Mouse (Mus musculus): ENCODE data around the gene Gm17428.
A peak's percentile ranks its signal among the peaks of the same experiment; 100 is the strongest.
"Not testable (repeated sequence)": the region's sequence is repeated elsewhere in the genome, so short reads cannot be mapped to it uniquely, and the experiment has no call there.

Gene Gm17428

DNA sequence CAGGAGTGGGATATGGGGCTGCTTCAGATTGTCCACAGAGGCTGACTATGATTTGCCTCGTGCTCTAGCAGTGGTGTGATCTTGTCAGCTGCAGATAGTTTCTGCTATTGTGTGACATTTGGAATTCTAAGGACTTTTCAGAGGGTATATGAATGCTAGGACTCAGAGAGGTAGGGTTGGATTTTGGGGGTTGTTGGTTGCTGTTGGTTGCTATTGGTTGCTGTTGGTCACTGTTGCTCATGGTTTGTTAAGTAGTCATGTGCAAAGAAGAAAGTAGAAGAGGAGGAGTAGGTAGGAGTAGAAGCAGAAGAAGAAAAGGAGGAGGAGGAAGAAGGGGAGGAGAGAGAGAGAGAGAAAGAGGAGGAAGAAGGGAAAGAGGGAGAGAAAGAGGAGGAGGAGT, at the start of gene Gm17428:
Gene Gm17428, plus strand, starts transcription at position 301 of the 400 bp plus-strand sequence.
- no peak for DNase-seq (ENCODE audit: low spot score in 2 of 2)

DNA sequence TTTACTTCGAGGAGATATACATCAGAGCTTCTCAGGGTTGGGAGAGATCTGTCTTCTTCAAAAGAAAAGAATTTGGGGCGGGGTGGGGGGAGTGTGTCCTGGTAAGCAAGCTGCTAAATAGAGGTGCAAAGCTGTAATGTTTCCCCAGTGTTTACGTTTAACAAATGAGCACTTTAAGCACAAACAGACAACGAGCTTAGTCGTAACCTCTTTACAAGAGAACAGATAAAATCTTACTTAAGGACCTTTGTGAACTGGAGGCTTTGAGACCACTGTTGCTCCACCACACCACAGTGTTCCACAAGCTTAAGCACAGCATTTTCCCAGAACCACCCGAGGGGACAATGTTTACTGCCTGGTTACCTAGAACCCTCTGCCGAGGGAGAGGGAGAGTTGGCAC, 49.4 kb upstream of the Gm17428 start:
- DNase-seq (ENCODE audit: low spot score in 2 of 2), result no peak

- no peak for DNase-seq (ENCODE audit: low spot score in 2 of 2)
Measured at GRCm38 (mm10) chr14:54929801-54930200, 46.9 kb upstream of the Gm17428 start.

GRCm38 (mm10) chr14:54930431-54930830, 46.3 kb upstream of the Gm17428 start:
- DNase-seq (ENCODE audit: low spot score in 2 of 2), result no peak

DNA sequence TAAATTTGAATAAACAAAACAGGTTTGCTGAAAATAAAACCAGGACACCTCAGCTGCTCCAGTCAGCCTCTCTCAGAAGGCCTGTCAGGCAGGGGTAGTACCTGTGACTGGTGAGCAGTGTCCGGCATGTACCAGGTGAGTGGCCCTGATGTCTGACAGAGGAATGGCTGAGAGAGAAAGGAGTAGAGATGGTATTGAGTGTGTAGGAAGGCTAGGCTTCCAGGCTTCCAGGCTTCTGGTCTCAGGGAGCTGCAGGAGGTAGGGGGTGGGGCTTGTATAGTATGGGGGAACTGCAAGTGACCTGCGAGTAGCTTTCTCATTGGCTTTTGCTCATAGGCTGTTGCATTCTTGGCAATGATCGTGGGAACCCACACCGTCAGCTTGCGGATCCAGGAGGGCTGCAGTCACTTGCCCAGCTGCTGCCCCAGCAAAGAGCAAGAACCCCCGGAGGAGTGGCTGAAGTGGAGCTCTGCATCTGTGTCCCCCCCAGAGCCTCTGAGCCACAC, 44.0 kb upstream of the Gm17428 start, which contains the start of gene Il25:
Gene Il25, plus strand, starts transcription at position 51 of the 506 bp plus-strand sequence.
- no peak for DNase-seq (ENCODE audit: low spot score in 2 of 2)

- DNase-seq (ENCODE audit: low spot score in 2 of 2), result peak; percentile 59 to 65
Measured at GRCm38 (mm10) chr14:54935904-54936830, 40.6 kb upstream of the Gm17428 start, which contains the start of gene Cmtm5. TSS of gene Cmtm5 (plus strand) at chr14:54936261.

GRCm38 (mm10) chr14:54936831-54937160, 39.9 kb upstream of the Gm17428 start:
- DNase-seq (ENCODE audit: low spot score in 2 of 2), result no peak

- no peak for DNase-seq (ENCODE audit: low spot score in 2 of 2)
Measured at GRCm38 (mm10) chr14:54937361-54938182, 39.2 kb upstream of the Gm17428 start.

- DNase-seq (ENCODE audit: low spot score in 2 of 2), result no peak
Measured at GRCm38 (mm10) chr14:54938431-54939219, 38.1 kb upstream of the Gm17428 start.

- peak; percentile 41 to 55 for DNase-seq (ENCODE audit: low spot score in 2 of 2)
Measured at GRCm38 (mm10) chr14:54939434-54940175, 37.1 kb upstream of the Gm17428 start.

- no peak for DNase-seq (ENCODE audit: low spot score in 2 of 2)
Measured at GRCm38 (mm10) chr14:54940176-54940530, 36.6 kb upstream of the Gm17428 start.

- no peak for DNase-seq (ENCODE audit: low spot score in 2 of 2)
Measured at GRCm38 (mm10) chr14:54941024-54941978, 35.4 kb upstream of the Gm17428 start.

GRCm38 (mm10) chr14:54942479-54942878, 34.3 kb upstream of the Gm17428 start:
- no peak for DNase-seq (ENCODE audit: low spot score in 2 of 2)

DNA sequence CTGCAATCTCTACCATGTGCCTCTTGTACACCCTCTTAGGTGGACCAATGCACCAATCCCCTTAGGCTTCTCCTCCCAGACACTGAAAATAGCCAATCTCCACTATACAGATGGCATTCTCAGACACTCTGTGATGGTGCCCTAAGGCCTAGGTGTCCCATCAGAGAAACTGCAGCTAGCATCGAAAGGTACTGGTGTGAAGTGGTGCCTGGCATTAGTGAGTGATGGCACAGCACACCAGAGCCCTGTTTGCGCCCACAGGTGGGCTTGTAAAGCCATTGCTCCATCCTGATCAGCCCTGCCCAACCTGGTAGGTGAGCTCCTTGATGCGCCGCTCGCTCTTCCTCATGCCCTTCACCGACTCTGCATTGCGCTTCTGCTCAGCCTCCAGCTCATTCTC, 32.8 kb upstream of the Gm17428 start:
- no peak for DNase-seq (ENCODE audit: low spot score in 2 of 2)

DNA sequence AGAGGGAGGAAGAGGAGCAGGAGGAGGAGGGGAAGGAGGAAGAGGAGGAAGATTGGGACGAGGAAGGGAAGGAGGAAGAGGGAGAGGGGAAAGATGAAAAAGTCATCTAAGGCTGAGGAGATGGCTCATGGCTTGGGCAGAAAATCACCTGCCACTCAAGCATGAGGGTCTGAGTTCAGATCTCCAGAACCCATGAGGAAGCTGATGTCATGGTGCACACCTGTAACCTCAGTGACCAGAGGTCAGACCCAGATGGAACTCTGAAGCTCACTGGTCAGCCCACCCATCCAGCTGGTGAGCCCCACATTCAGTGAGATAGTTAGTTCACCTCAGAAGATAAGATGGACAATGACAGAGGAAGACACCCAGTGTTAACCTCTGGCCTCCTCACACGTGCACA, 31.8 kb upstream of the Gm17428 start:
- no peak for DNase-seq (ENCODE audit: low spot score in 2 of 2)

GRCm38 (mm10) chr14:54945975-54946704, 30.6 kb upstream of the Gm17428 start:
- DNase-seq (ENCODE audit: low spot score in 2 of 2), result no peak

DNA sequence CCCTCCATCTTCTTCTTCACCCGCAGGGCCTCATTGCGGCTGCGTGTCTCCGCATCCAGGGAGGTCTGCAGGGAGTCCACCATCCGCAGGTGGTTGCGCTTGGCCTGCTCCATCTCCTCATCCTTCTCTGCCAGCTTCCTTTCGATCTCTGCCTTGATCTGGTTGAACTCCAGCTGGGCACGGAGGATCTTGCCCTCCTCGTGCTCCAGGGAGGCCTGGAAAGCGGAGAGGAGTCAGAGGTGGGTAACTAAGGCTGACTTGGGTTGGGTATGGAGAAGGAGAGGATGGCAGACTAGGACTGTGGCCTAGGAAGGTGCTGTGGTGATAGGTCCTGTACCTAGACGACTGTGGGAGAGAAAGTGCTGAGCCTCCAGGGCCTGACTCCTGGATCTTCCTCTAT, 29.7 kb upstream of the Gm17428 start:
- not testable (repeated sequence) for DNase-seq (ENCODE audit: low spot score in 2 of 2)

- DNase-seq (ENCODE audit: low spot score in 2 of 2), result no peak
Measured at GRCm38 (mm10) chr14:54948781-54949180, 28.0 kb upstream of the Gm17428 start.

DNA sequence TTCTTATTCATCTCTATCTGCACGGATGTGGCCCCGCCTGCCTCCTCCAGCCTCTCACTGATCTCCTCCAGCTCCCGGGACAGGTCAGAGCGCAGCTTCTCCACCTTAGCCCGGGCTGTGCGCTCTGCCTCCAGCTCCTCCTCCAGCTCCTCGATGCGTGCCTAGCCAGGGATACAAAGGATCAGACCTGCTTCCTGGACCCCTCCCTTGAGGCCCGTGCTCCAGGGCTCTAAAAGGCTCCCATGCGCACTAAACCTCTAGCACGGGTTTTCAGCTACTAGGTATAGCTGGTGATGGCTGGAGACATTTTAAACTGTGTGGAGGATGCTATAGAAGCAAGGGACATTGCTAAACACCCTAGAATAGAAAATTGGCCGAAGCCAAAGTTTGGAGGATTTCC, 26.2 kb upstream of the Gm17428 start:
- DNase-seq (ENCODE audit: low spot score in 2 of 2), result no peak

Measured in frontal cortex, postnatal 36 days (tissue).